Mouse (Mus musculus) cerebellum, postnatal 4 days (tissue): ENCODE measurements at regions not wholly inside any gene's neighbourhood (a gene's known extent, or its start where the extent isn't known, plus 50 kb on each side); places are given as distances from the start of the nearest gene placed in this dataset.

Experiments used
- DNase-seq, 2 experiments: peaks; one replicate each; pipeline ENCODE4 v3.0.0; 2022; ENCODE audit warnings: low spot score in 2 of 2, mixed read lengths in 1 of 2

GRCm38 (mm10) chr1:183717060-183717459 lies 296.0 kb upstream of the Dusp10 start:
- no peak for DNase-seq

- DNase-seq, result no peak
Observed at GRCm38 (mm10) chr1:183749126-183749525, 264.0 kb upstream of the Dusp10 start.

GRCm38 (mm10) chr1:183754500-183754899 lies 258.6 kb upstream of the Dusp10 start:
- DNase-seq, result no peak

DNA sequence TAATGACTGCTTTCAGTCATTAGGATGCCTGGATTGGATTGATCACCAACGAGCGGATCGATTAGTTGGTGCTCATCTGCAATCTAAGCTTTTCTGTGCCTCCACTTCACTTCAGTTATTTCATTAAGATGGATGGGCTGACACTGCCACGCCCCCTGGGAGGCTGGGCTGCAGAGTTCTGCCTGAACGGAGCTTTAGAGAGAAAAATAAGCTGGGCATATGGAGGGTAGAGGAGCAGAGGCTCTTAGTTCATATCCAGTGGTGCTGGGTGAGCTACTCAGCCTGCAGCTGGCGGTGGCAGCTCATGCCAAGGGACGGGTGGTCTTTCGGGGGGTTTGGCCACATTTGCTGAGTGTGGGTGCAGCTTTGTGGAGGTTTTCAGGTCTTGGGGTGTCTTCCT lies 256.4 kb upstream of the Dusp10 start:
- no peak for DNase-seq

- no peak for DNase-seq
Observed at GRCm38 (mm10) chr1:183763864-183764726, 249.0 kb upstream of the Dusp10 start.

- DNase-seq, result no peak
Observed at GRCm38 (mm10) chr1:183772844-183773243, 240.3 kb upstream of the Dusp10 start.

DNA sequence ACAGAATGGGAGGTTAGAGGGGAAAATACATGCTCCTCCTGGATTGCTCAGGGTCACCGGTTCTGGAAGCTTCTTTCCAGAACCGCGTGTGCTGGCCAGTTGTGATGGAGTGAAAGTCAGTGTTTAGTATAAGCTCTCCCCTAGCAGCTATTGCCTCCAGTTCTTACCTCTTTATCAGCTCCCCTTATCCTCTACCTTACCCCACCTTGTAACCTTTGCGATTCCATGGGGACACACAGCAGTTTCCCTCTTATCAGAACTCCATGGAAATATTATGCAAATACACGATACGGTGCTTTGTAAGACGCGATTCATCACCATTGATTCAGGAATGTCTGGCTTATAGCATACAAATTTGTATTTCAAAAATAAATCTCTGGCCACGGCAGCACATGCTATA lies 232.9 kb upstream of the Dusp10 start:
- no peak for DNase-seq

DNA sequence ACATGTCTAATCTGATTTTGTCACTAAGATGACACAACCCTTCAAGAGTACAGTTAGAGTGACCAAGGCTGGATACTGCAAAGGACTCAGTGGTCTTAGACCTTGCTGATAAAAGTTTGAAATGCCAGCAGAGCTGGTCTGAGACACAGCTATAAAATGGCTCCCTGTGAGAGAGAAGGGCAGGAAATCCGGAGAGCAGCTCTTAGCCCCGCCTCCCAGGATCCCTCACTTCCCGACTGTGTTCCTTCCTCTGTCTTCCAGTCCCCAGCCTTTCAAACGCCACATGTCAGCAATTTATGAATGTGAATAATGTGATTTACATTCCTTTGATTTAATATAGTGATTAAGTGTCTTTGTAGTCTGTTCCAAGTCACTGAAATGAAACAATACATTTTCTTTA lies 232.3 kb upstream of the Dusp10 start:
- DNase-seq, result no peak

GRCm38 (mm10) chr1:183783440-183784130 lies 229.5 kb upstream of the Dusp10 start:
- no peak for DNase-seq

DNA sequence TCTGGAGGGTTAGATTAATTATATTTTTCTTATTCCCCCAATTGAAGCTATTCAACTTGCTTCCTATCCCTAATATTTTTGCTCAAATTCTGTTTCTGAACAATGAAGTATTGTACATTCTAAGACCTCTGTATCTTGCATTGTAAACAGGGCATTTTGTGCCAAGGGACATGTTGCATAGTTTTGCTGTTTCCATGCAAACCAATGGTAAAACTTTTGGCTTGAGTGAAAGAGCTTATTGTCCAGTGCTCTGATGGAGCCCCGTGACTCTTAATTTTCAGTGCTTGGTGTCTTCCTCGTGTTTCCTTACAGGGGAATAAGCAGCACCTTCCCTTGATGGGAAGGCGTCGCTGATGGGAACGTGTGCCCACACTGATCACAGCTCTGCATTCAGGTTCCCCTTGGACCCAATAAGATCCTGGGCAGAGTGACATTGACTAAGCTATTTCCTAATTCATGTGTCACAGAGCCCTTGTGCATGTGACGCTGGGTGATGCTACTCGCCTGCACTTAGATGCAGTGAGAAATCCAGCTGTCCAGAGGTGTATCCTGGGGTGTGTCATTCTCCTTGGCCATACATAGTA lies 220.8 kb upstream of the Dusp10 start:
- DNase-seq, result no peak

GRCm38 (mm10) chr1:183793324-183793723 lies 219.8 kb upstream of the Dusp10 start:
- DNase-seq, result no peak

GRCm38 (mm10) chr1:183793913-183794445 lies 219.1 kb upstream of the Dusp10 start:
- DNase-seq, result no peak

DNA sequence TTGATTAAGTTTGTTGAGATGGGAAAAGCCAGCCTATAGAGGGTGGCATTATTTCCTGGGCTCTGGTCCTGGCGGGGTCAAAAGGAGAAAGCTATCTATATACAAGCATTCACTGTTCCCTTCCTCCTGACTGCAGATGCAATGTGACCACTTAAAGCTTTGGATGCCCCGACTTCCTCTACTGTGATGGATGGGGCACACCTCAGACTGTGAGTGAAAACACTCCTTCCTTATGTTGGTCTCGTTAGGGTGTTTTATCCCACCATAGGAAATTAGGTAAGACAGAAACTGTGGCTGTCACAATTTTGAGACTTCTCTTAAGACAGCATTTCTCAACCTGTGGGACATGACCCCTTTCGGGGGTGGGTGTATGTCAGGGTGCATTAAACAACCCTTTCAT lies 210.8 kb upstream of the Dusp10 start:
- no peak for DNase-seq

DNA sequence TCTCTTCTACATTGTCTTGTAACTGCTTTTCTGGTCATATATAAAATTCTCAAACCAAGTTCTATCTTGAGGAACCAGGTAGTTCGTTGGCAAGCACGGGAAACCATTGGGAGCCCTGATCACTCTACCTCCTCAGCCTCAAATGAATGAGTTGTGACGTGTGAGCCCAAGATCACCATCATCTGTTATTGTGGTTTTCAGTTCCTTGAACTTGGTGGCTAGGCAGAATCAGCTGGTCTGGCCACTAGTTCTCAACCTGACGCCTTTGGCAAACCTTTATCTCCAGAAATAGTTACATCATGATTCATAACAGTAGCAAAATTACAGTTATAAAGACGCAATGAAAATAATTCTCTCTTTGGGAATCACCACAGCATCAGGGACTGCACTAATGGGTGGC lies 209.7 kb upstream of the Dusp10 start:
- no peak for DNase-seq

- DNase-seq, result no peak
Observed at GRCm38 (mm10) chr1:183803826-183804225, 209.3 kb upstream of the Dusp10 start.

DNA sequence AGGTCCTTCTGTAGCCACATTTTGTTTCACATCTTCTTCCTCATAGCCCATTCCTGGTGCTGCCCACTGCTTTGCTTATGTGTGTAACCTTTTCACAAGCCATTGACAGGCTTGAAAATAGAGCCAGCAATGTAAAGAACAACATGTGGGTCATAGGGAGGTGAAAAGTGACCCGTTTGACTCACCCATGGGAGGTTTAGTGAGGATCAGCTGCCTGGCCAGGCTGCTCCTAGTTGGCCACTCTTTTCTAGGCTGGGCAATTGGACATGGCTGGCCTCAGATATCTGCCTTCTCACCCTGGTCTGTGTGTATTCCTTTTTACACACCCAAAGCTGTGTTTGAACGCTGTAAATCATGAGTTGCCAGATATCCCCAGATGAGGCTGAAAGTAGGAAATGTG lies 208.8 kb upstream of the Dusp10 start:
- DNase-seq, result no peak

- no peak for DNase-seq
Observed at GRCm38 (mm10) chr1:183806864-183807730, 206.0 kb upstream of the Dusp10 start.

DNA sequence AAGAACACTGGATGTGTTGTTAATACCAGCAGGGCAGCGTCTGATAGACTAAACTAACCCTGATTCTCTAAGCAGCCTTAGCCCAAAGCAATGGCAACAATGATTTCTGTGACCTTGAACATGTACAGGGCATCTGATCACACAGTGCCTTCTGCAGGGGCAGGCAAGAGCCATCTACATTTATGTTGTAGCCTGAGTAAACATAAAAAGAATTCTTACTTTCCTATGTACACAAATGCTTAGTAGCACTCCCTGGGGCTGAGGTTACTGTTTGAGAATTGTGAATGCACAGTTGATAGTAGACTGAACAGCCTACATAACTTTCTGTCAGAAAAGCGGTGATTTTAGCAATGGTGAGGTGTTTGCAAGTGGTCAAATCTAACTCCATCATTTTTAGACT lies 204.9 kb upstream of the Dusp10 start:
- DNase-seq, result no peak

DNA sequence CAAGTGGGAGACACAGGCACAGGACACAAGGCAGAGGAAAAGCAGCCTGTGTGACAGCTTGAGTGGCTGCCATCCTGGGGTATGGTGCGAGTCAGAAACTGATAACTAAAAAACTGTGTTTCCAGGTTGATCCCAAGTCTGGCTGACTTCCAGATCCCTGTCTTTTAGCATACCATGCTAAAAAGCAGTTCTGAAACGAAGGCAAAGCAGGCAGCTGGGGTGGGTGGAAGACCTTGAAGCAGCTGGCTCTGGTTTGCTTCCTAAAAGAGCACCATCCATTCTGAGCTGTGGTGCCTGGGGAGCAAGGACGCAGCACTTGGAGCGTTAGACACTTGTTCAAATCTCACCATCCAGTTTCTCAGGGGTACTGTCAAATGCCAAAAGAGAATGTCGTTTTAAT lies 192.5 kb upstream of the Dusp10 start:
- DNase-seq, result no peak

DNA sequence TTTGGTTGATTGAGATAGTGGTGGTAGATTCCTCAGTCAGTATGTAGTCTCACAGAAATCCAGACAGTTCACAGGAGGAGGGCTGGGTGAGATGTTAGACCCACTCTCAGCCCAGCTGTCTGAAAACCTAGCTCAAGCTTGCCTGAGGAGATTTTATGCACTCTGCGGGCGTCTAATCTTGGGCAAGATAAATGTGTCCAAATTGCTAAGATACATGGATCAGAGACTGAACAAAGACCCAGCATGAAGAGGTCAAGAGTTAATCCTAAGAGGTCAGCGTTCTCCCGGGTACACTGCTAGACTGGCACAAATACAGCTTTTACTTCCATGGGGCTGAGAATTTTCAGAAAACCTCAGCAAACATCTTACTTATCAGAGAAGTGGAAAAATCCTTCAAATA lies 186.8 kb upstream of the Dusp10 start:
- no peak for DNase-seq

- DNase-seq, result no peak
Observed at GRCm38 (mm10) chr1:183845135-183845534, 168.0 kb upstream of the Dusp10 start.
